Mouse (Mus musculus) limb, embryonic 14.5 days (tissue): ENCODE measurements around the gene Gpr137b. TPM values are rescaled to one million over a fixed set of nuclear protein-coding genes. Genes with fewer than 3 reads are reported as not detected.
A peak's percentile ranks its signal among the peaks of the same experiment; 100 is the strongest.
"Not testable (repeated sequence)": the region's sequence is repeated elsewhere in the genome, so short reads cannot be mapped to it uniquely, and the experiment has no call there.

ENCODE experiments used
- ATAC-seq: fragments of 200-750 bp; cut with Nextera tagmentation; 2 replicates; pipeline ENCODE4 v1.8.0; 2017; ENCODE audit warnings: low read depth, moderate number of reproducible peaks, moderate TSS enrichment; ENCODE audit not compliant: low FRiP score
- DNase-seq: peaks from one replicate; pipeline ENCODE4 v3.0.0-alpha.2; 2015; ENCODE audit warnings: low spot score
- H3K27ac ChIP-seq: fragments of 300-500 bp; sonication (generic); replicated peaks from 2 replicates; pipeline ENCODE4 v1.5.1; 2014; ENCODE audit warnings: low read depth, mild to moderate bottlenecking, low read length, moderate library complexity, mixed read lengths
- H3K27me3 ChIP-seq: fragments of 300-500 bp; sonication (generic); 2 replicates; pipeline ENCODE4 v1.6.1; 2014; ENCODE audit warnings: low read length, mixed read lengths; ENCODE audit not compliant: control insufficient read depth, insufficient read depth
- H3K36me3 ChIP-seq: fragments of 300-500 bp; sonication (generic); 2 replicates; pipeline ENCODE4 v1.6.1; 2014; ENCODE audit warnings: mild to moderate bottlenecking, low read length, moderate library complexity, mixed read lengths; ENCODE audit not compliant: control insufficient read depth, insufficient read depth
- H3K4me1 ChIP-seq: fragments of 300-500 bp; sonication (generic); 2 replicates; pipeline ENCODE4 v1.6.1; 2014; ENCODE audit warnings: antibody characterized with exemption, low read length, mixed read lengths; ENCODE audit not compliant: control insufficient read depth, insufficient read depth
- H3K4me2 ChIP-seq: fragments of 300-500 bp; sonication (generic); replicated peaks from 2 replicates; pipeline ENCODE4 v1.6.1; 2014; ENCODE audit warnings: low read depth, mild to moderate bottlenecking, low read length, moderate library complexity; ENCODE audit not compliant: severe bottlenecking
- H3K4me3 ChIP-seq: fragments of 300-500 bp; sonication (generic); replicated peaks from 2 replicates; pipeline ENCODE4 v1.5.1; 2014; ENCODE audit warnings: low read length
- H3K9ac ChIP-seq: fragments of 300-500 bp; sonication (generic); 2 replicates; pipeline ENCODE4 v1.6.1; 2014; ENCODE audit warnings: mild to moderate bottlenecking, low read depth, low read length, moderate library complexity; ENCODE audit not compliant: severe bottlenecking
- H3K9me3 ChIP-seq: fragments of 300-500 bp; sonication (generic); 2 replicates; pipeline ENCODE4 v1.6.1; 2016; ENCODE audit warnings: low read length; ENCODE audit not compliant: control insufficient read depth
- POLR2A ChIP-seq: fragments of 200-500 bp; IDR thresholded peaks from 2 replicates; pipeline ENCODE4 v1.8.0; 2012; ENCODE audit warnings: inconsistent platforms, mild to moderate bottlenecking, moderate library complexity, borderline replicate concordance; ENCODE audit not compliant: insufficient read depth, insufficient read length; ENCODE audit errors: extremely low read depth
- WGBS: fragments of 180-500 bp; shearing (Covaris S2); extraction: QIAGEN DNeasy Blood & Tissue Kit; methylation state at CpG from one replicate; pipeline ENCODE4 v1.1.7; 2014; 5-methylcytosine and 5-hydroxymethylcytosine counted together
- polyA plus RNA-seq, 2 experiments: library from polyadenylated mRNA; depleted of rRNA in 1 of 2; stranded (reverse) in 1 of 2; unstranded in 1 of 2; fragments of >200 nt; fragmentation: Nextera tagmentation in 1 of 2; extraction: Ambion mirVana in 1 of 2; gene quantifications; 2 replicates each; pipeline versions ENCODE4 v1.2.1 to v1.2.3; 2012 to 2014

The Gpr137b gene
- polyA plus RNA-seq, 2 experiments: 11.7 to 14.9 TPM

GRCm38 (mm10) chr13:13415120-13416006 is 21.5 kb upstream of the Gpr137b start:
- H3K27me3 ChIP-seq, H3K36me3 ChIP-seq, H3K9ac ChIP-seq, H3K4me1 ChIP-seq, H3K4me3 ChIP-seq, H3K27ac ChIP-seq, H3K9me3 ChIP-seq: not testable (repeated sequence)
- WGBS: 40% methylated on average over 23 of the region's 23 CpGs
- H3K4me2 ChIP-seq: 0 out of 2 replicates have a peak overlapping the region, but pooled peaks have one; percentile 17
- DNase-seq: peak; percentile 58
- ATAC-seq: peak; percentile 80

GRCm38 (mm10) chr13:13414206-13414605 is 20.4 kb upstream of the Gpr137b start:
- WGBS: 80% methylated on average over 3 of the region's 3 CpGs

GRCm38 (mm10) chr13:13405511-13405910 is 11.7 kb upstream of the Gpr137b start:
- not testable (repeated sequence) for H3K4me1 ChIP-seq, ATAC-seq, H3K36me3 ChIP-seq, H3K9ac ChIP-seq, H3K9me3 ChIP-seq, H3K4me2 ChIP-seq, H3K4me3 ChIP-seq, H3K27me3 ChIP-seq, H3K27ac ChIP-seq, DNase-seq
- no CpG with 5 or more reads among the region's 6 CpGs for WGBS

More at GRCm38 (mm10) chr13:13414206-13414605, 20.4 kb upstream of the Gpr137b start:
- H3K36me3 ChIP-seq: no peaks in the 10 kb centered on the region
- H3K4me2 ChIP-seq: no peak overlapping the region
- H3K9me3 ChIP-seq: no peaks in the 10 kb centered on the region
- no peak overlapping the region for H3K9ac ChIP-seq
- TF ChIP-seq POLR2A: no peak
- DNase-seq (no peak), ATAC-seq (no peak)
- H3K4me1 ChIP-seq: no peaks in the 10 kb centered on the region
- H3K4me3 ChIP-seq: no peak overlapping the region
- no peak overlapping the region for H3K27ac ChIP-seq
- H3K27me3 ChIP-seq: no peaks in the 10 kb centered on the region

- H3K4me3 ChIP-seq, H3K9me3 ChIP-seq, H3K9ac ChIP-seq, H3K4me1 ChIP-seq, H3K27me3 ChIP-seq, DNase-seq, H3K4me2 ChIP-seq, ATAC-seq, H3K27ac ChIP-seq, H3K36me3 ChIP-seq: not testable (repeated sequence)
- WGBS: 79% methylated on average over 6 of the region's 6 CpGs
Measured at GRCm38 (mm10) chr13:13404517-13405155, 10.8 kb upstream of the Gpr137b start.

GRCm38 (mm10) chr13:13403839-13404238 is 10.0 kb upstream of the Gpr137b start:
- not testable (repeated sequence) for DNase-seq, H3K4me1 ChIP-seq, ATAC-seq, H3K4me2 ChIP-seq, H3K27me3 ChIP-seq, H3K36me3 ChIP-seq, H3K9ac ChIP-seq, H3K27ac ChIP-seq, H3K9me3 ChIP-seq, H3K4me3 ChIP-seq
- WGBS: 77% methylated on average over 4 of the region's 6 CpGs

GRCm38 (mm10) chr13:13403366-13403765 is 9.6 kb upstream of the Gpr137b start:
- H3K9ac ChIP-seq, H3K9me3 ChIP-seq, H3K4me2 ChIP-seq, H3K27ac ChIP-seq, H3K27me3 ChIP-seq, H3K4me3 ChIP-seq, ATAC-seq, DNase-seq, H3K36me3 ChIP-seq, H3K4me1 ChIP-seq: not testable (repeated sequence)
- WGBS: 79% methylated on average over 2 of the region's 3 CpGs

- H3K36me3 ChIP-seq, H3K9ac ChIP-seq, H3K9me3 ChIP-seq, H3K27ac ChIP-seq, H3K27me3 ChIP-seq, H3K4me3 ChIP-seq, H3K4me1 ChIP-seq, H3K4me2 ChIP-seq, DNase-seq, ATAC-seq: not testable (repeated sequence)
- 67% methylated on average over 5 of the region's 5 CpGs for WGBS
Measured at GRCm38 (mm10) chr13:13402818-13403217, 9.0 kb upstream of the Gpr137b start.

- H3K36me3 ChIP-seq, DNase-seq, H3K4me1 ChIP-seq, ATAC-seq, H3K27me3 ChIP-seq, H3K9me3 ChIP-seq, H3K9ac ChIP-seq, H3K4me3 ChIP-seq, H3K4me2 ChIP-seq, H3K27ac ChIP-seq: not testable (repeated sequence)
- 76% methylated on average over 3 of the region's 3 CpGs for WGBS
Measured at GRCm38 (mm10) chr13:13400851-13401250, 7.0 kb upstream of the Gpr137b start.
